Mouse (Mus musculus): ENCODE measurements at regions not wholly inside any gene's neighbourhood (a gene's known extent, or its start where the extent isn't known, plus 50 kb on each side); places are given as distances from the start of the nearest gene placed in this dataset.

DNA sequence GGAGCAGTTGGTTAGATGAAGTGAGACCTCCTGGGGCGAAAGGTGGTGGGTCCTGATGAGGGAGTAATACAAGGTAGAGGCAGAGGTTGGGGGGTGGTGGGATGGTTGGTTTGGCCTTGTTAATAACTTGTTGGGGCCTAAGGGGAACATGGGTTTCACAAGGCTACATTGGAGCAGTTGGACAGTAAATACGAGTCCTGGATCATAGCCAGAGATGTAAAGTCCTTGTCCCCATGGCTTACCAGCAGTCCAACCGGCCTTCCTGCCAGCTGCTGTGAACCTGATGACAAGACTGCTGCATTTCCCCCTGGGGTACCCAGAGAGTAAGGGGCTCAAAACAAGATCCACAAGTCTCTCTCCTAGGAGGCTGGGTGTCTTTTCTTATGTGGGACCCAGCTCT, 52.0 kb upstream of the Fzd7 start:
- no peak for TF ChIP-seq POLR2A (IDR thresholded peaks at IDR 0.05; ENCODE audit: extremely low read depth, insufficient read depth, low read length)
- TF ChIP-seq CTCF (IDR thresholded peaks at IDR 0.05; ENCODE audit: extremely low read depth, insufficient read depth, low read length), result no peak

Measured in cortical plate, adult 2 months (tissue).